10 mouse cellular contexts compared by ENCODE assay signal in the genomic region with DNA sequence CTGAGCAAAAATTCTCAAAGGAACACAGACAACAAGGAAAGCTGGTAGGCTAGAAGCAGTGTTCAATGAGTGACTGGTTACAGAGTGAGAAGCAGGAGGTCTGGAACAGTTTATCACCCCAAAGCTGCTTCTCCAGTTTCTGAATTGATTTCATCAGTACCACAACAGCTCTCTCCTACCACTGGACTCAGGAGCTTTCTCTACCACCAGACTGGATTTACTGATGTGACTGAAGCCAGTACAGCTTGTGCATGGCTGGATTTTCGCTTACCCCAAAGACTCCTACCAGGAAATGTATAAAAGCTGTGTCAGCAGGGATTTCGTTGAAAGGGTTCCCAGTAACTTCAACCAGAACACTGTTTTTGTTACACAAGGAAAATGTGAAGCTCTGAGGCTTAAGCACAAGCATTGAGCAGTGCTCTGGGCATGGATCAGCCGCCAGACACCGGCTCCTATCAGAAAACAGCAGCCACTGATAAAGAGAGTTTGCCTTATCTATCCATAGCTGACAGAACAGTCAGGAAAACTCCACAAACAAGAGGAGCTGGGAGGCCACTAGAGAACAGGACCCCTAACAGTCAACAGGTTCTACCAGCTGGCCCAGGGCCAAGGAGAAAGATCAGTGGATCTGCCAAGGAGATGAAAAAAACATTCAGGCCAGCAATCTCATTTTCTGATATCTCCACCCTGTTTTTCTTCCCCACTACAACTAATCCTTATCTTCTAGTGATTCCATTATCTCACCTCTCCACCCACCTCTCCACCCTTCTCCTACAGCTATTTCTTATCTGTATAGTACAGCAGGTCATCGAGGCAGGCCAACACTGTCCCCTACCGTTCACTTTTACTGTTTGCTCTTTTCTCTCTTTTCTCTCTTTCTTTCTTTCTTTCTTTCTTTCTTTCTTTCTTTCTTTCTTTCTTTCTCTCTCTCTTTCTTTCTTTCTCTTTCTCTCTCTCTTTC.
DNase-seq lines count a peak whose midpoint lies in the region; ATAC-seq and TF ChIP-seq lines count a peak whose summit lies in the region.
"Had no signal": no experiment of that assay in that cellular context is flagged by ENCODE, and none has a peak within 500 bp of the region (broad histone marks: within the 10 kb centered on the region; RNA-seq: fewer than 3 reads in every experiment).

No protein-coding gene starts in this region.

- no peak overlapping the region for H3K9ac ChIP-seq in CH12.LX (ENCODE audit: insufficient read depth, low read depth)
- no peak overlapping the region for H3K9ac ChIP-seq in embryonic facial prominence, embryonic 13.5 days
- H3K9ac ChIP-seq in limb, embryonic 14.5 days (ENCODE audit: low read depth, low read length, severe bottlenecking) = no peak overlapping the region
- no peak overlapping the region for H3K9ac ChIP-seq in forebrain, postnatal 0 days
- no peak overlapping the region for H3K9ac ChIP-seq in kidney, embryonic 14.5 days (ENCODE audit: low read depth, low read length)

- peak in 1 of 2 experiments; percentile 43; a peak in 2 of 4 replicates for TF ChIP-seq CTCF in CH12.LX (conservative IDR thresholded peaks at IDR 0.05 in 1 of 2, IDR thresholded peaks at IDR 0.05 in 1 of 2; ENCODE audit: low read depth in 2 of 2, low read length in 2 of 2)
- no peak for TF ChIP-seq CTCF in forebrain, postnatal 0 days (IDR thresholded peaks at IDR 0.05; ENCODE audit: low read depth)

- H3K79me2 ChIP-seq in CH12.LX (replicated peaks; ENCODE audit: control insufficient read depth, extremely low read depth, insufficient read depth, poor library complexity, severe bottlenecking) = no peaks in the 10 kb centered on the region

- peak; percentile 20 for DNase-seq in gastrocnemius, postnatal 10 days
- DNase-seq in gastrocnemius, postnatal 14 days = no peak
- no peak for DNase-seq in CH12.LX (ENCODE audit: extremely low read depth)
- DNase-seq in limb, embryonic 14.5 days (ENCODE audit: low spot score) = peak; percentile 34
- no peak for DNase-seq in forebrain, postnatal 0 days
- DNase-seq: kidney, postnatal 4 days had no signal

- ATAC-seq in embryonic facial prominence, embryonic 13.5 days (ENCODE audit: insufficient number of reproducible peaks, insufficient read depth, low FRiP score, low TSS enrichment, low read depth) = no peak
- peak; percentile 75 for ATAC-seq in limb, embryonic 14.5 days (ENCODE audit: low FRiP score, low read depth)
- no peak for ATAC-seq in forebrain, postnatal 0 days
- no peak for ATAC-seq in inflammation-experienced regulatory T-cells, adult 6 months
- no peak for ATAC-seq in kidney, embryonic 14.5 days (ENCODE audit: low FRiP score, low TSS enrichment)
- ATAC-seq: activated CD4-positive, CD25-positive, alpha-beta regulatory T cell, adult 4 months had no signal

- no peak overlapping the region for H3K4me2 ChIP-seq in CH12.LX (ENCODE audit: insufficient read depth, low read depth, poor library complexity, severe bottlenecking)
- H3K4me2 ChIP-seq in embryonic facial prominence, embryonic 13.5 days = no peak overlapping the region
- H3K4me2 ChIP-seq in limb, embryonic 14.5 days (replicated peaks; ENCODE audit: low read depth, low read length, severe bottlenecking) = no peak overlapping the region
- H3K4me2 ChIP-seq in forebrain, postnatal 0 days (ENCODE audit: low read depth) = no peak overlapping the region
- no peak overlapping the region for H3K4me2 ChIP-seq in kidney, embryonic 14.5 days (replicated peaks; ENCODE audit: low read depth, low read length)

- no peaks in the 10 kb centered on the region for H3K9me3 ChIP-seq in CH12.LX (replicated peaks; ENCODE audit: low read length)
- no peaks in the 10 kb centered on the region for H3K9me3 ChIP-seq in embryonic facial prominence, embryonic 13.5 days
- H3K9me3 ChIP-seq in limb, embryonic 14.5 days (ENCODE audit: control insufficient read depth, low read length) = no peaks in the 10 kb centered on the region
- H3K9me3 ChIP-seq in forebrain, postnatal 0 days (ENCODE audit: low read length) = no peaks in the 10 kb centered on the region
- no peaks in the 10 kb centered on the region for H3K9me3 ChIP-seq in kidney, embryonic 14.5 days (ENCODE audit: control insufficient read depth, low read length)

- H3K4me1 ChIP-seq in CH12.LX (ENCODE audit: control insufficient read depth in 1 of 2, insufficient read depth in 2 of 2) = no peaks in the 10 kb centered on the region
- no peaks in the 10 kb centered on the region for H3K4me1 ChIP-seq in embryonic facial prominence, embryonic 13.5 days
- no peaks in the 10 kb centered on the region for H3K4me1 ChIP-seq in limb, embryonic 14.5 days (ENCODE audit: control insufficient read depth, insufficient read depth, low read length)
- H3K4me1 ChIP-seq in forebrain, postnatal 0 days (ENCODE audit: insufficient read depth) = no peaks in the 10 kb centered on the region
- no peaks in the 10 kb centered on the region for H3K4me1 ChIP-seq in kidney, embryonic 14.5 days (ENCODE audit: control insufficient read depth, insufficient read depth, low read length)

- H3K4me3 ChIP-seq in CH12.LX (replicated peaks in 1 of 3; ENCODE audit: low read depth in 2 of 3, low read length in 2 of 3, poor library complexity in 1 of 3) = no peak overlapping the region
- no peak overlapping the region for H3K4me3 ChIP-seq in embryonic facial prominence, embryonic 13.5 days
- H3K4me3 ChIP-seq in limb, embryonic 14.5 days (replicated peaks; ENCODE audit: low read length) = no peak overlapping the region
- no peak overlapping the region for H3K4me3 ChIP-seq in forebrain, postnatal 0 days (ENCODE audit: low read depth, low read length)
- H3K4me3 ChIP-seq in kidney, embryonic 14.5 days (ENCODE audit: low read length) = no peak overlapping the region

- H3K27ac ChIP-seq in CH12.LX (ENCODE audit: insufficient read depth, low read depth) = no peak overlapping the region
- H3K27ac ChIP-seq in embryonic facial prominence, embryonic 13.5 days = 0 out of 2 replicates have a peak overlapping the region, but pooled peaks have one; percentile 13
- H3K27ac ChIP-seq in limb, embryonic 14.5 days (replicated peaks; ENCODE audit: low read depth, low read length) = 0 out of 2 replicates have a peak overlapping the region, but pooled peaks have one; percentile 33
- no peak overlapping the region for H3K27ac ChIP-seq in forebrain, postnatal 0 days (ENCODE audit: low read depth, low read length)
- no peak overlapping the region for H3K27ac ChIP-seq in kidney, embryonic 14.5 days (ENCODE audit: low read depth, low read length)

- in situ Hi-C loops in CH12.LX (cut with MboI; ENCODE audit: low pct_ligation_motif_present, low pct_unique_long_range_greater_than_20kb, low sequenced_read_pairs) = loop anchor here (25.0 kb wide), 1 partner anchor 393 kb away; a partner anchor contains a TSS

- intact Hi-C loops in gastrocnemius, postnatal 14 days (cut with DNase I; ENCODE audit: low total_unique reads) = no loop called here

- TF ChIP-seq RAD21 in CH12.LX (IDR thresholded peaks at IDR 0.05; ENCODE audit: low read depth, low read length) = peak; percentile 50

- dilution Hi-C loops in CH12.LX (cut with MboI; ENCODE audit: extremely low pct_ligation_motif_present, extremely low pct_unique_long_range_greater_than_20kb, low sequenced_read_pairs) = no loop called here

- no peak for TF ChIP-seq POLR2A in CH12.LX (IDR thresholded peaks at IDR 0.05; ENCODE audit: low read depth, low read length)
- no peak for TF ChIP-seq POLR2A in limb, embryonic 14.5 days (IDR thresholded peaks at IDR 0.05; ENCODE audit: borderline replicate concordance, extremely low read depth, insufficient read depth, insufficient read length)

- 63% methylated on average over 6 of the region's 6 CpGs for WGBS in embryonic facial prominence, embryonic 13.5 days
- WGBS in limb, embryonic 14.5 days = 63% methylated on average over 6 of the region's 6 CpGs
- 71% methylated on average over 6 of the region's 6 CpGs for WGBS in forebrain, postnatal 0 days
- 76% methylated on average over 6 of the region's 6 CpGs for WGBS in kidney, embryonic 14.5 days

- H3K27me3 ChIP-seq in CH12.LX (replicated peaks) = no peaks in the 10 kb centered on the region
- H3K27me3 ChIP-seq in embryonic facial prominence, embryonic 13.5 days = no peaks in the 10 kb centered on the region
- H3K27me3 ChIP-seq in limb, embryonic 14.5 days (ENCODE audit: control insufficient read depth, insufficient read depth, low read length) = no peaks in the 10 kb centered on the region
- no peaks in the 10 kb centered on the region for H3K27me3 ChIP-seq in forebrain, postnatal 0 days (ENCODE audit: insufficient read depth, low read length)
- H3K27me3 ChIP-seq in kidney, embryonic 14.5 days (ENCODE audit: control insufficient read depth, insufficient read depth, low read length) = no peaks in the 10 kb centered on the region

- no peak for TF ChIP-seq EP300 in CH12.LX (IDR thresholded peaks at IDR 0.05; ENCODE audit: low read length)

- H3K36me3 ChIP-seq in CH12.LX (replicated peaks in 1 of 2; ENCODE audit: control insufficient read depth in 1 of 2, insufficient read depth in 1 of 2, low read length in 1 of 2) = no peaks in the 10 kb centered on the region
- no peaks in the 10 kb centered on the region for H3K36me3 ChIP-seq in embryonic facial prominence, embryonic 13.5 days
- no peaks in the 10 kb centered on the region for H3K36me3 ChIP-seq in limb, embryonic 14.5 days (ENCODE audit: control insufficient read depth, insufficient read depth, low read length)
- no peaks in the 10 kb centered on the region for H3K36me3 ChIP-seq in forebrain, postnatal 0 days (ENCODE audit: insufficient read depth)
- H3K36me3 ChIP-seq in kidney, embryonic 14.5 days (ENCODE audit: control insufficient read depth, insufficient read depth, low read length) = no peaks in the 10 kb centered on the region

TF ChIP-seq in CH12.LX, 34 proteins besides CTCF, POLR2A, EP300 and RAD21:
- TF ChIP-seq SMC3 (IDR thresholded peaks at IDR 0.05; ENCODE audit: low read depth, low read length) (peak; percentile 20; the same call in 1 of the 2 replicates), ELF1 (IDR thresholded peaks at IDR 0.05; ENCODE audit: low read depth, low read length) (no peak)

Comparison
In these comparisons a context has a peak if more than half of its experiments do, and no peak if none do; other contexts are left out.
1. DNase-seq: peak in gastrocnemius, postnatal 10 days (single experiment) and limb, embryonic 14.5 days (single experiment); none in gastrocnemius, postnatal 14 days (single experiment), CH12.LX (single experiment) and forebrain, postnatal 0 days (single experiment).
2. H3K27ac ChIP-seq: peak in embryonic facial prominence, embryonic 13.5 days (single experiment) and limb, embryonic 14.5 days (single experiment); none in CH12.LX (single experiment), forebrain, postnatal 0 days (single experiment) and kidney, embryonic 14.5 days (single experiment).